Mouse (Mus musculus): ENCODE measurements at regions not wholly inside any gene's neighbourhood (a gene's known extent, or its start where the extent isn't known, plus 50 kb on each side); places are given as distances from the start of the nearest gene placed in this dataset.

DNA sequence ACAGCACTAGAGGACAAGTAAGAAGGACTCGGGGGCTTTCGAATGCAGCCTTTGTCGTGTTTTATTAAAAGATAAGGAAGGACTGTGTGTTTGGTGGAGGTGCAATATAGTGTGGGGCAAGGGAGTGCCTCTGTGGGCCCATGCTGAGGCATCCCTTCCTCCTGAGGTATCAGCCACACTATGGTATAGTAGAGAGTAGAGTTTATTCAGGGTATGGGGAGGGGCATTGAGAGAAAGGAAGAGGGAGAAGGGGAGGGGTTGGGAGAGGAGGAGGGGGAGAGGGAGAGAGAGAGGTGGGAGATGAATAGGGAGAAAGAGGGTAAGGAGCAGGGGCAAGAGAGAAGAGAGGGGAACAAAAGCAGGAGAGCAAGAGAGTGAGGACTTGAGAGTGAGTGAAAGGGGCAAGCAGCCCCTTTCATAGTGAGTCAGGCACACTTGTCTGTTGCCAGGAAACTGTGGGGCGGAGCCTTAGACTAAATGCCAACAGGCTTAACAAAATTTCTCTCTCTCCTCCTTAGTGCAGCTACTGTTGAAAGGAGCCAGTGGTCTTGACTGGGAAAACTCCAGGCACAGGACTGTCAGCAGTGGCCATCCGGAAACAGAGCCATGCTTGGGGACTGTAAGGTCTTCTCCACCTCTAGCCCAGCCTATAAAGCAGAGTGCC, 146.2 kb downstream of the Kcnj2 start:
- Histone ChIP-seq H3K4me3 (ENCODE audit: low read depth, low read length) (no peak overlapping the region), H3K27me3 (ENCODE audit: insufficient read depth, low read length) (no peaks in the 10 kb centered on the region), H3K4me1 (ENCODE audit: insufficient read depth, low read length) (peaks cover 6% of the 10 kb centered on the region; the same call in 1 of the 2 replicates), H3K9ac (replicated peaks; ENCODE audit: low read length, poor library complexity, severe bottlenecking) (no peak overlapping the region), H3K9me3 (ENCODE audit: low read length) (no peaks in the 10 kb centered on the region), H3K36me3 (ENCODE audit: insufficient read depth, low read length) (no peaks in the 10 kb centered on the region), H3K27ac (ENCODE audit: low read depth, low read length) (peak overlapping the region; percentile 63), H3K4me2 (ENCODE audit: low read depth, low read length, poor library complexity, severe bottlenecking) (no peak overlapping the region)
- DNase-seq (ENCODE audit: low spot score) (peak; percentile 65), ATAC-seq (ENCODE audit: low FRiP score) (peak; percentile 60; the same call in 1 of the 2 replicates)
- WGBS, result 31% methylated on average over 5 of the region's 5 CpGs
- no peak for TF ChIP-seq CTCF (IDR thresholded peaks at IDR 0.05)

DNA sequence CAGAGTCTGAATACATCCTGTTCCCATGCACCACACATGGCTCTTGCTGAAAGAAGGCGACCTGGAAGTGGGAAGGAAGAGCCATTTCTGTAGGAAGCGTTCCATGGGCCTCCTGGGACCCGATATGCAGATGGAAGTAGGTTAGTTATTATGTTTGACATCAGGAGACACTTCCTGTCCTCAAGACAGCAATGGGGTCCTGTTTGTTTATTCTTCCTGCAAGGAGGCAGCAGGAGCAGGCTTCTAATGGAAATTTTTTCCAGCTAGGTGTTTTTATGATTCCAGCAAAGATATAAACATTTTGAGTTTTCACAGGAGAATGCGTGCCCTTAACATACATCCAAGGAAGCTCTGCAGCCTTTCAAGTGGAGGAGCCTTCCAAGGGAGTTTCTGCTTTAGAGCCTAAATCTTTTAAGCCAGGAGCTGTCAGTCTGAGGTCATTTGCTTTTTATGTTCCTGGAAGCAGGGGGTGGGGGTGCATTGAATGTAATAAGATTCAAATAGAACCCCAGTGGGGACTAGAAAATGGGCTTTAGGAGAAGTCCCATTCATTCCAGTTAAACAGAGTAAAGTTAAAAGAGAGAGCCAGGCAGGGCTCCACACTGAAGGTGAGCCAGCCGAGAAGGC, 146.9 kb downstream of the Kcnj2 start:
- peak; percentile 12 for DNase-seq (ENCODE audit: low spot score)
- Histone ChIP-seq H3K4me3 (ENCODE audit: low read depth, low read length) (no peak overlapping the region), H3K9me3 (ENCODE audit: low read length) (no peaks in the 10 kb centered on the region), H3K9ac (replicated peaks; ENCODE audit: low read length, poor library complexity, severe bottlenecking) (no peak overlapping the region), H3K36me3 (ENCODE audit: insufficient read depth, low read length) (no peaks in the 10 kb centered on the region), H3K4me1 (ENCODE audit: insufficient read depth, low read length) (peaks cover 6% of the 10 kb centered on the region; the same call in 1 of the 2 replicates), H3K4me2 (ENCODE audit: low read depth, low read length, poor library complexity, severe bottlenecking) (no peak overlapping the region), H3K27me3 (ENCODE audit: insufficient read depth, low read length) (no peaks in the 10 kb centered on the region), H3K27ac (ENCODE audit: low read depth, low read length) (peak overlapping the region; percentile 63)
- TF ChIP-seq CTCF (IDR thresholded peaks at IDR 0.05), result no peak
- no peak for ATAC-seq (ENCODE audit: low FRiP score)
- WGBS, result 12% methylated on average over 5 of the region's 5 CpGs

GRCm38 (mm10) chr11:111215006-111215405, 149.0 kb downstream of the Kcnj2 start:
- H3K9ac ChIP-seq (replicated peaks; ENCODE audit: low read length, poor library complexity, severe bottlenecking), result no peak overlapping the region
- H3K4me2 ChIP-seq (ENCODE audit: low read depth, low read length, poor library complexity, severe bottlenecking), result no peak overlapping the region
- no peaks in the 10 kb centered on the region for H3K36me3 ChIP-seq (ENCODE audit: insufficient read depth, low read length)
- DNase-seq (ENCODE audit: low spot score), result peak; percentile 51
- H3K27ac ChIP-seq (ENCODE audit: low read depth, low read length), result no peak overlapping the region
- no peak for TF ChIP-seq CTCF (IDR thresholded peaks at IDR 0.05)
- peaks cover 6% of the 10 kb centered on the region; the same call in 1 of the 2 replicates for H3K4me1 ChIP-seq (ENCODE audit: insufficient read depth, low read length)
- H3K9me3 ChIP-seq (ENCODE audit: low read length), result no peaks in the 10 kb centered on the region
- no peak for ATAC-seq (ENCODE audit: low FRiP score)
- WGBS, result 39% methylated on average over 5 of the region's 5 CpGs
- H3K4me3 ChIP-seq (ENCODE audit: low read depth, low read length), result no peak overlapping the region
- no peaks in the 10 kb centered on the region for H3K27me3 ChIP-seq (ENCODE audit: insufficient read depth, low read length)

GRCm38 (mm10) chr11:111223834-111224233, 157.9 kb downstream of the Kcnj2 start:
- Histone ChIP-seq H3K27me3 (ENCODE audit: insufficient read depth, low read length) (no peaks in the 10 kb centered on the region), H3K4me2 (ENCODE audit: low read depth, low read length, poor library complexity, severe bottlenecking) (no peak overlapping the region), H3K4me1 (ENCODE audit: insufficient read depth, low read length) (no peaks in the 10 kb centered on the region), H3K27ac (ENCODE audit: low read depth, low read length) (no peak overlapping the region), H3K9ac (replicated peaks; ENCODE audit: low read length, poor library complexity, severe bottlenecking) (no peak overlapping the region), H3K36me3 (ENCODE audit: insufficient read depth, low read length) (no peaks in the 10 kb centered on the region), H3K4me3 (ENCODE audit: low read depth, low read length) (no peak overlapping the region), H3K9me3 (ENCODE audit: low read length) (no peaks in the 10 kb centered on the region)
- no peak for TF ChIP-seq CTCF (IDR thresholded peaks at IDR 0.05)
- whole genome bisulfite sequencing, result 88% methylated on average over 4 of the region's 4 CpGs
- DNase-seq (ENCODE audit: low spot score) (no peak), ATAC-seq (ENCODE audit: low FRiP score) (no peak)

DNA sequence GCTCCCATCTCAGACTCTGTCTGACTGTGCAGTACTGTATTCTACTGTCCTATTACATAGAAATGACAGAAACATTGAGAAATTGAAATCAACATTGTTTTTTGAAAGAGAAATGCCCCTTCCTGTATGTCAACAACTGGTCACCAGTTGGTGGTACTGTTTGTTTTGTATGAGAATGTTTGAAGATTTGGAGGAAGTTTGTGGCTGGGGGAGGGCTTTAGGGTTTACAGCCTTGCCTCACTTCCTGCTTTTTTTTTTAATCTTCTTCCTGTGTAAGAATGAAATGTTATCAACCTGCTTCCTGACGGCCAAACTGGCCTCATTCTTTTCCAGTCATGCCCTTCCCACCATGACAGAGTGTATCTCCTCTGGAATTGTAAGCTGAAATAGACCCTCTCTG, 161.3 kb downstream of the Kcnj2 start:
- H3K9me3 ChIP-seq (ENCODE audit: low read length), result no peaks in the 10 kb centered on the region
- H3K4me3 ChIP-seq (ENCODE audit: low read depth, low read length), result no peak overlapping the region
- no peaks in the 10 kb centered on the region for H3K27me3 ChIP-seq (ENCODE audit: insufficient read depth, low read length)
- DNase-seq (ENCODE audit: low spot score), result no peak
- ATAC-seq (ENCODE audit: low FRiP score), result no peak
- no peak overlapping the region for H3K9ac ChIP-seq (replicated peaks; ENCODE audit: low read length, poor library complexity, severe bottlenecking)
- no peaks in the 10 kb centered on the region for H3K36me3 ChIP-seq (ENCODE audit: insufficient read depth, low read length)
- no peak for TF ChIP-seq CTCF (IDR thresholded peaks at IDR 0.05)
- WGBS, result 71% methylated on average over 1 of the region's 1 CpGs
- no peak overlapping the region for H3K4me2 ChIP-seq (ENCODE audit: low read depth, low read length, poor library complexity, severe bottlenecking)
- H3K27ac ChIP-seq (ENCODE audit: low read depth, low read length), result no peak overlapping the region
- no peaks in the 10 kb centered on the region for H3K4me1 ChIP-seq (ENCODE audit: insufficient read depth, low read length)

GRCm38 (mm10) chr11:111236741-111237140, 170.8 kb downstream of the Kcnj2 start:
- no peak overlapping the region for H3K9ac ChIP-seq (replicated peaks; ENCODE audit: low read length, poor library complexity, severe bottlenecking)
- ATAC-seq (ENCODE audit: low FRiP score), result no peak
- no peak for TF ChIP-seq CTCF (IDR thresholded peaks at IDR 0.05)
- H3K9me3 ChIP-seq (ENCODE audit: low read length), result no peaks in the 10 kb centered on the region
- H3K36me3 ChIP-seq (ENCODE audit: insufficient read depth, low read length), result no peaks in the 10 kb centered on the region
- no peak overlapping the region for H3K27ac ChIP-seq (ENCODE audit: low read depth, low read length)
- 100% methylated on average over 1 of the region's 1 CpGs for WGBS
- no peaks in the 10 kb centered on the region for H3K4me1 ChIP-seq (ENCODE audit: insufficient read depth, low read length)
- H3K27me3 ChIP-seq (ENCODE audit: insufficient read depth, low read length), result no peaks in the 10 kb centered on the region
- no peak overlapping the region for H3K4me2 ChIP-seq (ENCODE audit: low read depth, low read length, poor library complexity, severe bottlenecking)
- DNase-seq (ENCODE audit: low spot score), result no peak
- no peak overlapping the region for H3K4me3 ChIP-seq (ENCODE audit: low read depth, low read length)

Measured in midbrain, postnatal 0 days (tissue).